Mouse (Mus musculus): Measurements from ENCODE around the gene Slc8a3. TPM values are rescaled to one million over a fixed set of nuclear protein-coding genes. Genes with fewer than 3 reads are reported as not detected.

The Slc8a3 gene
- total and polyA plus RNA-seq, 2 experiments from 2014 or later = 10.5 to 38.7 TPM

DNA sequence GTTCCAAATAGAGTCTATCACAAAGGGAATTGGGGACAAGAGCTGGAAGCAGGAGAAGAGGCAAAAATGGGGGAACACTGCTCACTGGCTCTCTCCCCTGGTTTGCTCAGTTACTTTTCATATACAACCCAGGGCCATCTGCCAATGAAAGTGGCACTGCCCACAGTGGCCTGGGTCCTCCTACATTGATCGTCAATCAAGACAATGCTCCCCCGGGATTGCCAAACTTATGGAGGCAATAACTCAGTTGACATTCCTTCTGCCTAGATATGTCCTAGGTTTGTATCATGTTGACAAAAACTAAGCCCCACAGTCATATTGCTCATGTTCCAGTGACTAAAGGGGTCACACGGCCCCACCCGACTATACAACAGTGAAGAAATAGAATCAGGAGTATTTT, 144.0 kb downstream of the Slc8a3 start:
- Histone ChIP-seq H3K9me3 (ENCODE audit: low read length) (no peaks in the 10 kb centered on the region), H3K4me3 (ENCODE audit: low read depth, low read length) (no peak overlapping the region), H3K4me2 (ENCODE audit: low read depth) (no peak overlapping the region), H3K9ac (no peak overlapping the region), H3K27me3 (ENCODE audit: insufficient read depth, low read length) (no peaks in the 10 kb centered on the region), H3K27ac (ENCODE audit: low read depth, low read length) (no peak overlapping the region), H3K36me3 (ENCODE audit: insufficient read depth) (no peaks in the 10 kb centered on the region), H3K4me1 (ENCODE audit: insufficient read depth) (no peaks in the 10 kb centered on the region)
- TF ChIP-seq CTCF (IDR thresholded peaks at IDR 0.05; ENCODE audit: low read depth) = no peak
- DNase-seq (no peak), ATAC-seq (no peak)
- 92% methylated on average over 4 of the region's 4 CpGs for WGBS

DNA sequence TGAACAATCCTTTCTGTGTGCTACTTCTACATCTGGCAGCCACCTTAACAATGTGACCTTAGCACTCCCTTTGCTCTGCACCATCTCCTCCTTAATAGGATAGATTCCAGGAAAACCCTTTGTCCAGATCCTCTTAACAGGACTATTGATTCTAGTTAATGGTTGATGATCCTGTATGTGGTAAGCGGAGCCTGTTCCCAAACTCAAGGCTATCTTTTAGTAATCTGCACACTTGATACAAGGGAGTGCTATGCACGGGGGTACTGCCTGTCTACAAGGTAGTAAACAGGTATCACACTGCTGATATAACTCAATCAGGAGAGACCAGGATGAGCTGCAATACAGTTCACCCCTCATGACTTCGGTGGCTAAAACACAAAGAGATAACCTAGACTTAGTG, 144.6 kb downstream of the Slc8a3 start:
- H3K27me3 ChIP-seq (ENCODE audit: insufficient read depth, low read length) = no peaks in the 10 kb centered on the region
- no peak for TF ChIP-seq CTCF (IDR thresholded peaks at IDR 0.05; ENCODE audit: low read depth)
- 80% methylated on average over 3 of the region's 3 CpGs for WGBS
- no peaks in the 10 kb centered on the region for H3K36me3 ChIP-seq (ENCODE audit: insufficient read depth)
- H3K9me3 ChIP-seq (ENCODE audit: low read length) = no peaks in the 10 kb centered on the region
- H3K4me1 ChIP-seq (ENCODE audit: insufficient read depth) = no peaks in the 10 kb centered on the region
- no peak overlapping the region for H3K4me2 ChIP-seq (ENCODE audit: low read depth)
- no peak for ATAC-seq
- no peak overlapping the region for H3K27ac ChIP-seq (ENCODE audit: low read depth, low read length)
- DNase-seq = no peak
- H3K4me3 ChIP-seq (ENCODE audit: low read depth, low read length) = no peak overlapping the region
- H3K9ac ChIP-seq = no peak overlapping the region

DNA sequence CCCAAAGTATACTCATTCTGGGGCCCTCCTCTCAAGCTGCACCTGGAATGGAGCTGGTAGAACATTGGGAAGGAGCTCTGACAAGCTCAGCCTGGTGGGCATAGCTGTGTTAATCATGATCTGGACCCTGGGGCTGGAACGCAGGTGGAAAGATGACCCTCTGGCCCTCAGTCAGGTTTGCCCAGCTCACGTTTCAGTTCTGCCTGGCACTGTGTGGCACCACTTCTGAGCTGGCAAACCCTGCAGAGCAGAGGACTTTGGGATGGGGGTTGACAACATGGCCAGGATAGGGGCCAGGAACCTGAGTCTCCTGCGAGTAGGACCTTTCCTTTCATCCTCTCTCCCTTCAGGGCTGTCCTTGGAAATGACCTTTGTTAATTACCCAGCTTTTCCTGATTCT, 146.3 kb downstream of the Slc8a3 start:
- no peak overlapping the region for H3K4me3 ChIP-seq (ENCODE audit: low read depth, low read length)
- ATAC-seq = no peak
- H3K27me3 ChIP-seq (ENCODE audit: insufficient read depth, low read length) = no peaks in the 10 kb centered on the region
- WGBS = 79% methylated on average over 3 of the region's 3 CpGs
- no peaks in the 10 kb centered on the region for H3K4me1 ChIP-seq (ENCODE audit: insufficient read depth)
- no peaks in the 10 kb centered on the region for H3K36me3 ChIP-seq (ENCODE audit: insufficient read depth)
- H3K27ac ChIP-seq (ENCODE audit: low read depth, low read length) = no peak overlapping the region
- H3K4me2 ChIP-seq (ENCODE audit: low read depth) = no peak overlapping the region
- TF ChIP-seq CTCF (IDR thresholded peaks at IDR 0.05; ENCODE audit: low read depth) = no peak
- H3K9ac ChIP-seq = no peak overlapping the region
- no peaks in the 10 kb centered on the region for H3K9me3 ChIP-seq (ENCODE audit: low read length)
- no peak for DNase-seq

DNA sequence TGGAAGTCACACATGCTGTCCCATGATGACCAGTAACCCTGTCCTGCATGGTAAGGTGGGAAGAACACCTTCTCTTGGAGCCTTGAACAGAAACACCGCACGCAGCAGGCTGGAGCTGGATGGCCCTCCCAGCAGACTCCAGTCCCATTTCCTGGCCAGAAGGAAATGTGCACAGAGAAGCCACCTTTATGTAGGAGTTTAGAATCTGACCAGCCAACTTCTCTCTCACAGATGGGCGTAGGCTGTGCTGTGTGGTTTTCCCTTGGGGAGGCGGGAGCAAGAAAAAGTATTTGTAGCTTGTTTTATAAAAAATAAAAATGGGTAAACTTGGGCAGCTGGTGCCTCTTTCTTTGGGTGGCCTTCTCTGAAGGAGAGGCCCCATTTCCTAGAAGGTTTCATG, 146.9 kb downstream of the Slc8a3 start:
- no peak for TF ChIP-seq CTCF (IDR thresholded peaks at IDR 0.05; ENCODE audit: low read depth)

DNA sequence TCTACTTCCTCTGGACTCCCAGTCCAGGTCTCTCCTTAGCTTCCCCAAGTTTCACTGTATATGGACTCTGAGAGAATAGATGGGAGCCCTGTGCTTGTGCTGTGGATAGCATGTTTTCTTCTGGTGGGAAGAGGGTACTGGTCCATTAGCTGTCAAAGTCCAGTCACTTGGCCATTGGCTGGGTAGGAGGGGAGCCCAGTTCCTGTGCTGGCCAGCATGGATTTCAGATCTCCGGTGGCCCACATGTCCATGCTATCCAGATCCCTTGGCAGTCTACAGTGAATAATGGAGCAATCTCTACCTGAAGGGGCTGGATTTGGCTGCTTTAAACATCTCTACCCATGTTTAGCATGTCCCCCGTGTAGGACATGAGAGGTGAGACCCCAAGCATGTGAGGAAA, 148.0 kb downstream of the Slc8a3 start:
- H3K36me3 ChIP-seq (ENCODE audit: insufficient read depth) = no peaks in the 10 kb centered on the region
- no peak overlapping the region for H3K9ac ChIP-seq
- H3K4me2 ChIP-seq (ENCODE audit: low read depth) = no peak overlapping the region
- H3K4me3 ChIP-seq (ENCODE audit: low read depth, low read length) = no peak overlapping the region
- no peak for TF ChIP-seq CTCF (IDR thresholded peaks at IDR 0.05; ENCODE audit: low read depth)
- no peak overlapping the region for H3K27ac ChIP-seq (ENCODE audit: low read depth, low read length)
- H3K27me3 ChIP-seq (ENCODE audit: insufficient read depth, low read length) = no peaks in the 10 kb centered on the region
- WGBS = 88% methylated on average over 2 of the region's 2 CpGs
- no peaks in the 10 kb centered on the region for H3K4me1 ChIP-seq (ENCODE audit: insufficient read depth)
- ATAC-seq (no peak), DNase-seq (no peak)
- H3K9me3 ChIP-seq (ENCODE audit: low read length) = no peaks in the 10 kb centered on the region

More for the DNA sequence above, 146.9 kb downstream of the Slc8a3 start:
- Histone ChIP-seq H3K4me2 (ENCODE audit: low read depth) (no peak overlapping the region), H3K9ac (no peak overlapping the region), H3K4me3 (ENCODE audit: low read depth, low read length) (no peak overlapping the region), H3K27ac (ENCODE audit: low read depth, low read length) (no peak overlapping the region), H3K4me1 (ENCODE audit: insufficient read depth) (no peaks in the 10 kb centered on the region), H3K9me3 (ENCODE audit: low read length) (no peaks in the 10 kb centered on the region), H3K36me3 (ENCODE audit: insufficient read depth) (no peaks in the 10 kb centered on the region), H3K27me3 (ENCODE audit: insufficient read depth, low read length) (no peaks in the 10 kb centered on the region)
- WGBS = 93% methylated on average over 4 of the region's 4 CpGs
- ATAC-seq (no peak), DNase-seq (no peak)

DNA sequence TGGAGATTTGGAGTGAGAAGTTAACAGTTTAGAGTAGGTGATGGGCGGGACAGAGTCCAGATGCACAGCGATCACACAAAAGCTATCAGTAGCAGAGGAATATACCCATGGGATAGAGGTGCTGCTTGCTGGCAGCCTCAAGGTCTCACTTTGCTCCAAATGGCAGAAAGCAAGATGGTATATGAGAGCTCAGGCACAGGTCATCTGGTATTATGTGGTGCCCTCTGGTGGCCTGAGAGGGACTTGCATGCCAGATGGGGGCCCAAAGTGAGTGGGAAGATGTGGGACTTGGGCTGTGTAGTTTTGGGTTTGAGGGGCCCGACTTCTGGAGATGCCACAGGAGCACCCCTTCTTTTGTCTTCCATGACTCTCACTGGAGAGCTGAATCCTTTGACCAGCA, 150.9 kb downstream of the Slc8a3 start:
- Histone ChIP-seq H3K4me2 (ENCODE audit: low read depth) (no peak overlapping the region), H3K27ac (ENCODE audit: low read depth, low read length) (no peak overlapping the region), H3K36me3 (ENCODE audit: insufficient read depth) (0 out of 2 replicates have a peak, but pooled peaks cover 2% of the 10 kb centered on the region), H3K27me3 (ENCODE audit: insufficient read depth, low read length) (no peaks in the 10 kb centered on the region), H3K4me1 (ENCODE audit: insufficient read depth) (no peaks in the 10 kb centered on the region), H3K4me3 (ENCODE audit: low read depth, low read length) (no peak overlapping the region), H3K9me3 (ENCODE audit: low read length) (no peaks in the 10 kb centered on the region), H3K9ac (no peak overlapping the region)
- no peak for ATAC-seq
- peak; percentile 59 for DNase-seq
- 69% methylated on average over 3 of the region's 3 CpGs for WGBS
- peak; percentile 85 for TF ChIP-seq CTCF (IDR thresholded peaks at IDR 0.05; ENCODE audit: low read depth)

DNA sequence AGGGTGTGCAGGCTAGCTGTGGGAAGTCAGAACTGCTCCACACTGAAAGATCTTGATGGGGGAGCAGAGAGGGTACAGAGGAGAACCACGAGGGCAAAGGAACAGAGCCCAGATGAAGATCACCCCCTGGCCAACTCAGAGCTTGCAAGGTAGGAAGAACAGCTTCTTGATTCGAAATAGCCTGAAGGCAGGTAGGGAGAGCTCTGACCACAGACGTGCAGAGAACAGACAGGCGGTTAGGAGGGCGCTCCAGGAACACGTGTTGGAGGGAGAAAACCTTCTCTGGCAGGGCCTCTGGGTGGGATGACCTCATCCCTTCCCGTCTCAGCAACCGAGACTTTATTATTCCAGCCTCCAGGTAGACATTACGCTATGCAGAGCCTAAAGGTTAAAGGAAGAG, 157.7 kb downstream of the Slc8a3 start:
- TF ChIP-seq CTCF (IDR thresholded peaks at IDR 0.05; ENCODE audit: low read depth) = no peak
- DNase-seq = no peak
- H3K9ac ChIP-seq = no peak overlapping the region
- ATAC-seq = no peak
- 58% methylated on average over 9 of the region's 9 CpGs for WGBS
- no peaks in the 10 kb centered on the region for H3K9me3 ChIP-seq (ENCODE audit: low read length)
- no peaks in the 10 kb centered on the region for H3K27me3 ChIP-seq (ENCODE audit: insufficient read depth, low read length)
- H3K4me2 ChIP-seq (ENCODE audit: low read depth) = no peak overlapping the region
- no peak overlapping the region for H3K27ac ChIP-seq (ENCODE audit: low read depth, low read length)
- H3K4me3 ChIP-seq (ENCODE audit: low read depth, low read length) = no peak overlapping the region
- no peaks in the 10 kb centered on the region for H3K4me1 ChIP-seq (ENCODE audit: insufficient read depth)
- H3K36me3 ChIP-seq (ENCODE audit: insufficient read depth) = 0 out of 2 replicates have a peak, but pooled peaks cover 2% of the 10 kb centered on the region

DNA sequence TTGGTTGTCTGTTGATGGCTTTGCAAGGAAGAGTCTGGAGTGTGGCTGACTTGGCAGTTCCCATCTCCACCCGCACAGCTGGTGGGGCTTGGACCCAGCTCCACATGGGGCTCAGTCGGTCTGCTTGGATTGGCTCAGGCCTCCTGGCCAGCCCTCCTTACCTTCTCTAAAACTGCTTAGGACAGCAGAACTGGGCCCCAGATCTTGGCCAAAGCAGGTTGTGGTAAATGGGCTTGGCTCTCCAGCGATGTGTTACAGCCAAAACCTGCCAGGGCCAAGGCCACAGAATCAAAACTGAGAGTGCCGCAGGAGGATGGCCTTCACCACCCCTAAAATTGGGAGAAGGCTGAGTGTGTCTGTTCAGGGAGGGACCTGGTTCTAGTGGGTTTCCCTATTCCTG, 159.1 kb downstream of the Slc8a3 start:
- Histone ChIP-seq H3K27me3 (ENCODE audit: insufficient read depth, low read length) (no peaks in the 10 kb centered on the region), H3K36me3 (ENCODE audit: insufficient read depth) (0 out of 2 replicates have a peak, but pooled peaks cover 2% of the 10 kb centered on the region), H3K9ac (no peak overlapping the region), H3K4me1 (ENCODE audit: insufficient read depth) (no peaks in the 10 kb centered on the region), H3K27ac (ENCODE audit: low read depth, low read length) (no peak overlapping the region), H3K4me2 (ENCODE audit: low read depth) (no peak overlapping the region), H3K4me3 (ENCODE audit: low read depth, low read length) (no peak overlapping the region), H3K9me3 (ENCODE audit: low read length) (no peaks in the 10 kb centered on the region)
- TF ChIP-seq CTCF (IDR thresholded peaks at IDR 0.05; ENCODE audit: low read depth) = no peak
- no peak for DNase-seq
- no peak for ATAC-seq
- 91% methylated on average over 4 of the region's 4 CpGs for WGBS

All from forebrain, postnatal 0 days (tissue).